Mouse (Mus musculus) kidney, adult 2 months (tissue): ENCODE results near the gene Unc13a.

Experiments
- CTCF ChIP-seq: fragments of 200-500 bp; conservative IDR thresholded peaks from 2 replicates; pipeline ENCODE4 v1.5.1; 2011; ENCODE audit warnings: low read depth, mild to moderate bottlenecking, control low read depth, low read length, moderate library complexity, mixed read lengths; ENCODE audit not compliant: insufficient read depth, insufficient read length
- POLR2A ChIP-seq: fragments of 200-500 bp; IDR thresholded peaks from one replicate; pipeline ENCODE4 v1.6.1; 2011; ENCODE audit warnings: low read depth, low read length, control low read depth

DNA sequence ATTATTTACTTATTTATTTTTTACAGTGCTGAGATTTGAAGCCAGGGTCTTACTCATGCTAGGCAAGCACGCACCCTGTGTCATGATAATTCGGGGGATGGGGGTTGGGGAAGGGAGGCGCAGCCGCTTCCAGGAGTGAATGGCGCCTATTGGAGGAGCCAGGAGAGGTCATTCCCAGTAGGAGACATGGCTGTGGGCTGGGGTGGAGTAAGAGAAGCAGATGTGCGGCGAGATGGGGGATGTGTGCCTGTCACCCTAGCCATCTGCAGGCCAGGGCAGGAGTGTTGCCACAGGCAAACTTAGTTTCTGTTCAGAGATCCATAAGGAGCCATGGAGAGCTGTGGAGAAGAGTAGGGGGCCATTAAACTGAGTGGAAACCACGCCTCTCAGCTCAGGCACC is 16.1 kb upstream of the Unc13a start:
- TF ChIP-seq CTCF: no peak
- TF ChIP-seq POLR2A: no peak
